Mouse (Mus musculus): ENCODE data around the gene Gpr165. TPM values are rescaled to one million over a fixed set of nuclear protein-coding genes. Genes with fewer than 3 reads are reported as not detected.

The Gpr165 gene
- 0.05 and 0.07 TPM in 2 replicates for polyA plus RNA-seq (2012; rRNA removed)

GRCm38 (mm10) chrX:96712907-96713774 is at the start of gene Gpr165:
TSS of gene Gpr165 (plus strand) at chrX:96713441.
- Histone ChIP-seq H3K27me3 (ENCODE audit: control insufficient read depth, insufficient read depth, low read length) (no peaks in the 10 kb centered on the region), H3K36me3 (ENCODE audit: control insufficient read depth, insufficient read depth, low read length) (no peaks in the 10 kb centered on the region), H3K27ac (ENCODE audit: control insufficient read depth, insufficient read depth, low read depth, low read length) (no peak within 1 kb of the TSS), H3K4me3 (ENCODE audit: control insufficient read depth, low read depth, low read length) (peak within 1 kb of the TSS; percentile 63), H3K4me1 (ENCODE audit: control insufficient read depth, insufficient read depth, low read length) (0 out of 2 replicates have a peak, but pooled peaks cover 2% of the 10 kb centered on the region)
- no peak for TF ChIP-seq CTCF (IDR thresholded peaks at IDR 0.05; ENCODE audit: control insufficient read depth, insufficient read depth, insufficient replicate concordance, low read depth, low read length)
- no peak for TF ChIP-seq POLR2A (IDR thresholded peaks at IDR 0.05; ENCODE audit: control insufficient read depth, low read depth, low read length)

GRCm38 (mm10) chrX:96674871-96675270 is 38.4 kb upstream of the Gpr165 start:
- Histone ChIP-seq H3K36me3 (ENCODE audit: control insufficient read depth, insufficient read depth, low read length) (no peaks in the 10 kb centered on the region), H3K4me3 (ENCODE audit: control insufficient read depth, low read depth, low read length) (no peak overlapping the region), H3K27ac (ENCODE audit: control insufficient read depth, insufficient read depth, low read depth, low read length) (no peak overlapping the region), H3K4me1 (ENCODE audit: control insufficient read depth, insufficient read depth, low read length) (no peaks in the 10 kb centered on the region), H3K27me3 (ENCODE audit: control insufficient read depth, insufficient read depth, low read length) (no peaks in the 10 kb centered on the region)
- TF ChIP-seq CTCF (IDR thresholded peaks at IDR 0.05; ENCODE audit: control insufficient read depth, insufficient read depth, insufficient replicate concordance, low read depth, low read length), result no peak
- no peak for TF ChIP-seq POLR2A (IDR thresholded peaks at IDR 0.05; ENCODE audit: control insufficient read depth, low read depth, low read length)
